Mouse (Mus musculus): Measurements from ENCODE around the gene Unk. TPM values are rescaled to one million over a fixed set of nuclear protein-coding genes. Genes with fewer than 3 reads are reported as not detected.
A peak's percentile ranks its signal among the peaks of the same experiment; 100 is the strongest.

The Unk gene
- total and polyA plus RNA-seq, 2 experiments from 2014 or later, result 22.5 to 43.8 TPM

DNA sequence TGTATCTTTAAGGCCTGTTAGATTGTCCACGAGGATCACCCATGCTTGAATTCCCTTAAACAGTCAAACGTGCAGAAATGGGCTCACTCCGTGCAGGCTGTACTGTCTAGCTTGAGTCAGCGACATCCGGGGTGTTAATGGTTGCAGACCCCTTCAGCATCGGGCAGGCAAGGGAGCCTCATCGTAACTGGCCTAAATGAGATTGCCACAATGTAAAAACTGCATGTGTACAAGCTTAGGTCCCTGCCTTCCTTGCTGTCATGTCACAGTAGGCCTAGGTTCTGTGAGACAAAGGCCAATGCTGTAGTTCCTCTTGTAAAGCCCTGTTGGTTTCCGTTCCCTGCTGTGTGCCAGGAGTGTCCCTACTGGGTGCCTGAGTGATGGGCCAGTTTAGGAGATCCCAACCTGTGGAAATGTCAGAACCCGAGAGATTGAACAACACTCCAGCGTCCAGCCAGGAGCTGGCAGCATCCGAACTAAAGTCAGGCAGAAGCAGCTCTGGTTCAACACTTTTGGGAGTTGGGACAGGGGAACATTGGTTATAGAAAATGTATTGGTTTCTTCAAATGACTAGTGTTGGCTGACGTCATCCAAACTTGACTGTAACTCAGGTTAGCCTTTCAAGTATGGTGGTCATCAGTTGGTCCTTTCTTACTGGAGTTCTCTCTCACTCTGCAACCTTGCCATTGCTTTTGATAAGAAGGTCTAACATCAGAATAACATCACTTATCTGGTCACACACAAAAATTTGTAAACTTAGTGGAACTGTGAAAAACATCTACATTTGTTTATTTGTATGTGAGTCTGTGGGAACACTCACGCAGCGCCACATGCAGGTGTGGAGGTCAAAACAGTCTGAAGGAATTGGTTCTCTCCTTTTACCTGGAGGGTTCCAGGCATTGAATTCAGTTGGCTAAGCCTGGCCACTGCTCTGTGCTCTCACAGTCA, 1.1 kb downstream of the Unk start:
- Histone ChIP-seq H3K9me3 (ENCODE audit: low read length) (no peaks in the 10 kb centered on the region), H3K4me3 (ENCODE audit: low read depth, low read length) (peak overlapping the region; percentile 69), H3K4me1 (ENCODE audit: insufficient read depth) (peaks cover 13% of the 10 kb centered on the region), H3K36me3 (ENCODE audit: insufficient read depth) (no peaks in the 10 kb centered on the region), H3K27ac (ENCODE audit: low read depth, low read length) (peak overlapping the region; percentile 100), H3K9ac (peak overlapping the region; percentile 97), H3K27me3 (ENCODE audit: insufficient read depth, low read length) (no peaks in the 10 kb centered on the region), H3K4me2 (ENCODE audit: low read depth) (peak overlapping the region; percentile 84)
- ATAC-seq (peak; percentile 14), DNase-seq (no peak)
- 26% methylated on average over 14 of the region's 14 CpGs for WGBS
- no peak for TF ChIP-seq CTCF (IDR thresholded peaks at IDR 0.05; ENCODE audit: low read depth)

DNA sequence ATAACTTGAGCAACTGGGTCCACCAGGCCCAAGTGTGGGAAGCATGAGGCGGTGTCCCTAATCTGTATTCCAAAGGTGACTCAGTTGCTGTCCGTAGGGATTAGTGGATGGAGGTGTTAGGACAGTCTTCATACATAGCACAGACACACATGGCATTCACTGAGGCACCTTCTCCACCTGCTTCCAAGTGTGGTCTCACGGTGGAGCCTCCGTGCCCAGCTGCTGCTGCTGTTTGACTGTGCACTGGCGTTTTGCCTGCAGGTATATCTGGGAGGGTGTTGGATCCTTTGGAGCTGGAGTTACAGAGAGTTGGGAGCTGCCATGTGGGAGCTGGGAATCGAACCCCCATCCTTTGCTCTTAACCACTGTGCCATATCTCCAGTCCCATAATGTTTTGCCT, 4.5 kb downstream of the Unk start:
- no peaks in the 10 kb centered on the region for H3K9me3 ChIP-seq (ENCODE audit: low read length)
- H3K36me3 ChIP-seq (ENCODE audit: insufficient read depth), result no peaks in the 10 kb centered on the region; the same call in 1 of the 2 replicates
- WGBS, result 97% methylated on average over 6 of the region's 6 CpGs
- TF ChIP-seq CTCF (IDR thresholded peaks at IDR 0.05; ENCODE audit: low read depth), result no peak
- H3K4me1 ChIP-seq (ENCODE audit: insufficient read depth), result peaks cover 13% of the 10 kb centered on the region
- no peak overlapping the region for H3K4me2 ChIP-seq (ENCODE audit: low read depth)
- no peak for ATAC-seq
- DNase-seq, result no peak
- H3K4me3 ChIP-seq (ENCODE audit: low read depth, low read length), result no peak overlapping the region
- no peak overlapping the region for H3K27ac ChIP-seq (ENCODE audit: low read depth, low read length)
- H3K27me3 ChIP-seq (ENCODE audit: insufficient read depth, low read length), result no peaks in the 10 kb centered on the region
- H3K9ac ChIP-seq, result no peak overlapping the region

DNA sequence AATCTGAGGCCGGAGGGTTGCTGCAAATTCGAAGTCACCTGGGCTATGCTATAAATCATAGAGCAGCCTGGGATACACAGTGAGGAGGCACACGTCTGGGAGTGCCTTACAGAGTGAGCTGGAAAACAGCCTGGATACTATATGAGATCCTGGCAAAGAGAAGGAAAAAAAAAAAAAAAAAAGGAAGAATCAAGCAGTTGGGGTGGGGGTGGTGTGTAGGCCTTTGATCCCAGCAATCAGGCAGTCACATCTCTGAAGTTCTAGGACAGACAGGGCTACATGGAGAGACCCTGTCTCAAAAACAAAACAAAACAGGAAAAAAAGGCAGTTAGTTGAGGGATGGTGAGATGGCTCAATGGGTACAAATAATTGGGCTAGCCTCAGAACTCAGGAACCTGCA, 6.5 kb downstream of the Unk start:
- Histone ChIP-seq H3K4me2 (ENCODE audit: low read depth) (no peak overlapping the region), H3K9me3 (ENCODE audit: low read length) (no peaks in the 10 kb centered on the region), H3K4me3 (ENCODE audit: low read depth, low read length) (no peak overlapping the region), H3K4me1 (ENCODE audit: insufficient read depth) (peaks cover 4% of the 10 kb centered on the region), H3K9ac (no peak overlapping the region), H3K27ac (ENCODE audit: low read depth, low read length) (no peak overlapping the region), H3K27me3 (ENCODE audit: insufficient read depth, low read length) (no peaks in the 10 kb centered on the region), H3K36me3 (ENCODE audit: insufficient read depth) (peaks cover 10% of the 10 kb centered on the region; the same call in 1 of the 2 replicates)
- no peak for DNase-seq
- WGBS, result 95% methylated on average over 3 of the region's 3 CpGs
- no peak for ATAC-seq
- TF ChIP-seq CTCF (IDR thresholded peaks at IDR 0.05; ENCODE audit: low read depth), result no peak

DNA sequence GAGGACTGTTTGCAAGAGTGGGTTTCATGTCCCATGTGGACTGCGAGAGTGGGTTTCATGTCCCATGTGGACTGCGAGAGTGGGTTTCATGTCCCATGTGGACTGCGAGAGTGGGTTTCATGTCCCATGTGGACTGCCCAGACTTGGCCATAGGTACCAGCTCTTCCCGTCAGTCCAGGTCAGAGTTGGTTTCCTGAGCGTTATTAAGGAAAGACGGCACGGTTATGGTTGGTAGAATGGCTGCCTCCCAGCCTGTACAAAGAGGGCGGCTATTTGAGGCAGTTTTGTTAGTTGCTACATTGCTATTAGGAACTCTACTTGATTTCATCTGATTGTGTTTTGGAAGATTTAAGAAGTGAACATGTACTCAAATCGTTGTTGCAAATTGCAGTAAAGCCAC, 7.7 kb downstream of the Unk start:
- no peak for TF ChIP-seq CTCF (IDR thresholded peaks at IDR 0.05; ENCODE audit: low read depth)
- Histone ChIP-seq H3K4me2 (ENCODE audit: low read depth) (no peak overlapping the region), H3K36me3 (ENCODE audit: insufficient read depth) (peaks cover 10% of the 10 kb centered on the region; the same call in 1 of the 2 replicates), H3K9ac (no peak overlapping the region), H3K9me3 (ENCODE audit: low read length) (no peaks in the 10 kb centered on the region), H3K4me1 (ENCODE audit: insufficient read depth) (no peaks in the 10 kb centered on the region), H3K27me3 (ENCODE audit: insufficient read depth, low read length) (no peaks in the 10 kb centered on the region), H3K27ac (ENCODE audit: low read depth, low read length) (no peak overlapping the region), H3K4me3 (ENCODE audit: low read depth, low read length) (no peak overlapping the region)
- WGBS, result 93% methylated on average over 9 of the region's 9 CpGs
- ATAC-seq (no peak), DNase-seq (no peak)

DNA sequence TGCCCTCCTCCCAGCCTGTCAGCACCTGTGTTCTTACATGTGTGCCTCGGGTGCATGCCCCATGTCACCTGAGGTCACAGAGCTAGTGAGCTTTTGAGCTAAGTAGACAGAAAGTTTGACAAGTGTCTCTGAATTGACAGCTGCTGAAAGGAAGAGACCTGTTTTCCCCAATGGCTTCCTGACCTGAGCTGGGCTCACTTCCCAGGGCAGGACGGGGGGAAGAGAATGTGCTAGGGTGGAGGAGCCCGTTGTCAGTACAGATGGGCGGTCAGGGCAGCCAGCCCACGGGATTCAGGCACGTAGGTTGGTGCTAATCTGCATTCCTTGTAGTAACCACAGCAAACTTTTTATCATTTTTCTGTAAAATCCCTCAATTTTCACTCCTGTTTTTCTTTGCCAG, 10.5 kb downstream of the Unk start:
- TF ChIP-seq CTCF (IDR thresholded peaks at IDR 0.05; ENCODE audit: low read depth), result no peak
- WGBS, result 90% methylated on average over 6 of the region's 6 CpGs
- no peaks in the 10 kb centered on the region for H3K9me3 ChIP-seq (ENCODE audit: low read length)
- ATAC-seq (no peak), DNase-seq (no peak)
- no peak overlapping the region for H3K9ac ChIP-seq
- H3K4me1 ChIP-seq (ENCODE audit: insufficient read depth), result no peaks in the 10 kb centered on the region
- no peak overlapping the region for H3K4me3 ChIP-seq (ENCODE audit: low read depth, low read length)
- H3K4me2 ChIP-seq (ENCODE audit: low read depth), result no peak overlapping the region
- peaks cover 15% of the 10 kb centered on the region; the same call in 1 of the 2 replicates for H3K36me3 ChIP-seq (ENCODE audit: insufficient read depth)
- H3K27me3 ChIP-seq (ENCODE audit: insufficient read depth, low read length), result no peaks in the 10 kb centered on the region
- no peak overlapping the region for H3K27ac ChIP-seq (ENCODE audit: low read depth, low read length)

DNA sequence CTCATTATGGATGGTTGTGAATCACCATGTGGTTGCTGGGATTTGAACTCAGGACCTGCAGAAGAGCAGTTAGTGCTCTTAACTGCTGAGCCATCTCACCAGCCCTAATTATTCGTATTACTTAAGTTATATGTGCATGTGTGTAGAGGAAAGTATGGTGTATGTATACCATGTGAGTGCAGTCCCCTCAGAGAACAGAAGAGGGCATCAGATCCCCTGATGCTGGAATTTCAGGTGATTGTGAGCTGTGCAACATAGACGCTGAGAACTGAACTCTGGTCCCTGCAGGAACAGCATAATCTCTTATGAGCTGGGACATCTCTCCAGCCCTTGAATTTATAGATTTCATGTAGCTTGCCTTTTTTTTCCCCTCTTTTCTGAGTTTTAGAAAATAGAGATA, 11.7 kb downstream of the Unk start:
- DNase-seq, result no peak
- H3K27ac ChIP-seq (ENCODE audit: low read depth, low read length), result no peak overlapping the region
- H3K4me3 ChIP-seq (ENCODE audit: low read depth, low read length), result no peak overlapping the region
- no peaks in the 10 kb centered on the region for H3K9me3 ChIP-seq (ENCODE audit: low read length)
- peaks cover 17% of the 10 kb centered on the region for H3K36me3 ChIP-seq (ENCODE audit: insufficient read depth)
- no peaks in the 10 kb centered on the region for H3K27me3 ChIP-seq (ENCODE audit: insufficient read depth, low read length)
- no peak overlapping the region for H3K9ac ChIP-seq
- no peak for ATAC-seq
- 98% methylated on average over 2 of the region's 2 CpGs for WGBS
- no peak for TF ChIP-seq CTCF (IDR thresholded peaks at IDR 0.05; ENCODE audit: low read depth)
- H3K4me1 ChIP-seq (ENCODE audit: insufficient read depth), result no peaks in the 10 kb centered on the region
- H3K4me2 ChIP-seq (ENCODE audit: low read depth), result no peak overlapping the region

DNA sequence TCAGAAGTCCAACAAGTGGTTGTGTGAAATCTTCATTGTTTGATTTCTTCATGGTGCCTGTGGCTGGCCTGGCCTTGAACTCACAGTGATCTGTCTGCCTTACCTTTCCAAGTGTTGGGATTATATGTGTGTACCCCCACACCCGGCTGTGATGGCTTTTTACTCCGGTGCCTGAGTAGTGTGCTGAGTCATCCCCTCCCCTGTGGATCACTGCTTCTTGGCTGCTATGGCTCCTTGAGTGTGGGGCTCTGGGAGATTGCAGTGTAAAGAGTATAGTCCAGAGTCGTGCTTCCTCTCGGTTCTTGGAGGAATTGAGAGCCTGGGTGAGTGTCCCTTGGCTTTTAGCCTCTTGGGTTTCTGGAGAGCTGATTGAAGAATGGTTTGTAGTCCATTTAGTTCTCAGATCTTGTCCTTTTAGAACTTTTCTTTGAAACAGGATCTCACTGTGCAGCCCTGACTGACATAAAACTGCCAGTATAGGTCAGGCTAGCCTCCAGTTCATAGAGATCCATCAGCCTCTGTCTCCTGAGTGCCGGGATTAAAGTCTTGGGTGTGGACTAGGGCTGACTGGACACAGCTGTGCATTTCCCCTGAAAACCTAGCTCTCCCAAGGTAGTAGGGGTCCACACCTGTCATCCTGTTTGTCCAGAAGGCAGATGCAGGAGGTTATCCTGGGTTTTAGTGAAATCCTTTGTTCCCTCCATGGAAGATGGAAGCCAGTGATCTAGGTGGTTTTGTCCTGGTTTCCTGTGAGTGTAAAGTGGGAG, 12.4 kb downstream of the Unk start:
- peaks cover 20% of the 10 kb centered on the region for H3K36me3 ChIP-seq (ENCODE audit: insufficient read depth)
- 87% methylated on average over 5 of the region's 5 CpGs for WGBS
- no peak for TF ChIP-seq CTCF (IDR thresholded peaks at IDR 0.05; ENCODE audit: low read depth)
- no peak overlapping the region for H3K4me2 ChIP-seq (ENCODE audit: low read depth)
- no peaks in the 10 kb centered on the region for H3K27me3 ChIP-seq (ENCODE audit: insufficient read depth, low read length)
- H3K9me3 ChIP-seq (ENCODE audit: low read length), result no peaks in the 10 kb centered on the region
- no peak overlapping the region for H3K9ac ChIP-seq
- DNase-seq, result no peak
- H3K27ac ChIP-seq (ENCODE audit: low read depth, low read length), result no peak overlapping the region
- no peaks in the 10 kb centered on the region for H3K4me1 ChIP-seq (ENCODE audit: insufficient read depth)
- ATAC-seq, result no peak
- H3K4me3 ChIP-seq (ENCODE audit: low read depth, low read length), result no peak overlapping the region
